Mouse (Mus musculus) ES-E14 (cell line): ENCODE measurements around the gene Tbl1x. TPM values are rescaled to one million over a fixed set of nuclear protein-coding genes. Genes with fewer than 3 reads are reported as not detected.

Experiments used
- DNase-seq: peaks from one replicate; pipeline ENCODE4 v3.0.0-alpha.2; 2013; ENCODE audit warnings: low read depth, low spot score
- H3K27ac ChIP-seq: 2 replicates; pipeline ENCODE4 v1.5.1; 2012; ENCODE audit warnings: low read depth, mild to moderate bottlenecking, low read length, moderate library complexity, mixed read lengths; ENCODE audit not compliant: poor library complexity, insufficient read depth, severe bottlenecking
- H3K36me3 ChIP-seq: 2 replicates; pipeline ENCODE4 v1.6.1; 2012; ENCODE audit warnings: mild to moderate bottlenecking, low read length, moderate library complexity, mixed read lengths; ENCODE audit not compliant: control insufficient read depth, poor library complexity, insufficient read depth, severe bottlenecking
- H3K4me1 ChIP-seq, 2 experiments: fragments of 150-350 bp in 1 of 2; sonication (generic) in 1 of 2; 2 replicates each; pipeline ENCODE4 v1.6.1; 2012; ENCODE audit warnings: low read length in 2 of 2, mild to moderate bottlenecking in 1 of 2, mixed read lengths in 1 of 2; ENCODE audit not compliant: control insufficient read depth in 2 of 2, insufficient read depth in 2 of 2, poor library complexity in 1 of 2
- H3K4me3 ChIP-seq, 2 experiments: fragments of 150-350 bp in 1 of 2; sonication (generic) in 1 of 2; 2 replicates each; pipeline ENCODE4 v1.5.1; 2012; ENCODE audit warnings: low read length in 2 of 2, low read depth in 1 of 2, mild to moderate bottlenecking in 1 of 2, mixed read lengths in 1 of 2; ENCODE audit not compliant: insufficient read depth in 1 of 2, poor library complexity in 1 of 2, severe bottlenecking in 1 of 2
- H3K9ac ChIP-seq: 2 replicates; pipeline ENCODE4 v1.6.1; 2012; ENCODE audit warnings: low read depth, mild to moderate bottlenecking, low read length, mixed read lengths; ENCODE audit not compliant: poor library complexity, insufficient read depth, severe bottlenecking
- H3K9me3 ChIP-seq: fragments of 150-350 bp; sonication (generic); 2 replicates; pipeline ENCODE4 v1.6.1; 2012; ENCODE audit warnings: low read depth, mild to moderate bottlenecking, low read length; ENCODE audit not compliant: control insufficient read depth, insufficient read depth
- CHD2 ChIP-seq: IDR thresholded peaks from 2 replicates; pipeline ENCODE4 v1.6.1; 2014; ENCODE audit warnings: mild to moderate bottlenecking, low read depth, low read length, inconsistent platforms
- HCFC1 ChIP-seq: IDR thresholded peaks from 2 replicates; pipeline ENCODE4 v1.6.1; 2012; ENCODE audit warnings: low read length, inconsistent platforms, borderline replicate concordance; ENCODE audit not compliant: insufficient read depth
- MAFK ChIP-seq: IDR thresholded peaks from 2 replicates; pipeline ENCODE4 v1.6.1; 2014; ENCODE audit warnings: mild to moderate bottlenecking, low read depth, low read length, inconsistent platforms; ENCODE audit not compliant: insufficient read depth
- ZC3H11A ChIP-seq: IDR thresholded peaks from 2 replicates; pipeline ENCODE4 v1.6.1; 2012; ENCODE audit warnings: low read depth, mild to moderate bottlenecking, inconsistent platforms, low read length, borderline replicate concordance
- ZNF384 ChIP-seq: IDR thresholded peaks from 2 replicates; pipeline ENCODE4 v1.6.1; 2012; ENCODE audit warnings: low read depth, low read length, inconsistent platforms
- in situ Hi-C, 2 experiments: fragments of 600-800 bp; cut with MboI; formaldehyde crosslinking; loops; one replicate each; pipeline ENCODE4 v1.15.1; 2025; ENCODE audit warnings: low sequenced_read_pairs in 2 of 2, inconsistent platforms in 1 of 2; ENCODE audit not compliant: unreplicated experiment in 2 of 2
- total RNA-seq: library from RNA; depleted of rRNA; stranded (reverse); fragments of 300-350 nt; gene quantifications from 2 replicates; pipeline ENCODE4 v1.2.3, GENCODE M21; 2012

Tbl1x gene
- total RNA-seq, 1 experiment, result 35.5 TPM

DNA sequence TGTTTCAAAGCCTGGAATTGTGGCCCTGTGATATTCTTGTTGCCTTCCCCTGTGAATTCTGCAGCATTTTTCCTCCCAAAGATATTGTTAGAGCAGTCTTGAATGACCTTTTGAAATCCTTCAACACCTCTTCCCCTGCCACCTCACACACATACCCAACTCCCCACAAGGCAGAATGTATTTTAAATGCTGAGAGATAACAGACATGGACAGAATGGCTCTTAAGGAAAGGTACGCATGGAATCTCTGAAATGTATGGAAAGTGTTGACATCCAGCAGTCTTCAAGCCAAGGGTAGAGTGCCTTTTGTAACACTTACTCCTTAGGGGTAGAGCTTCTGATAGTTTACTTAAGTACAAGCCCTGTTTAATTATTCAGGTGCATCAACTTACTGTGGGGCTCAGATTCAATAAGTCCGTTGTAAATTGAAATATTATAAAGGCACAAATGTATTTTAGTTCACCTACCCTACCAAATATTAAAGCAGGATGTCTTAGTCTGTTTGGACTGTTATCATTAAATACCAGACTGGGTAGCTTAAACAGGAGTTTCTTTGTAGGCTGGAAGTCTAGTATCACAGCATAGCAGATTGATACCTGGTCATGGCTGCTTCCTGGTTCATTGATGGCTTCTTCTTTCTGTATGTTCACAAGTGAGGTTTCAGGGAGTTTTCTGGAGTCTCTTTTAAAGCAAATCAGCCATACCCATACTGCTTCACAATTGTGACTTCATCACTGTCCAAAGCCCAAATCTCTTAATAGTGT is 92.9 kb downstream of the Tbl1x start:
- DNase-seq, result no peak
- in situ Hi-C loops, result no loop called here
- no peaks in the 10 kb centered on the region for H3K4me1 ChIP-seq
- H3K9ac ChIP-seq, result no peak overlapping the region
- no peak overlapping the region for H3K4me3 ChIP-seq
- H3K9me3 ChIP-seq, result no peaks in the 10 kb centered on the region
- no peak overlapping the region for H3K27ac ChIP-seq
- no peaks in the 10 kb centered on the region for H3K36me3 ChIP-seq
- no peak for TF ChIP-seq HCFC1
- no peak for TF ChIP-seq MAFK
- no peak for TF ChIP-seq ZC3H11A
- no peak for TF ChIP-seq ZNF384

DNA sequence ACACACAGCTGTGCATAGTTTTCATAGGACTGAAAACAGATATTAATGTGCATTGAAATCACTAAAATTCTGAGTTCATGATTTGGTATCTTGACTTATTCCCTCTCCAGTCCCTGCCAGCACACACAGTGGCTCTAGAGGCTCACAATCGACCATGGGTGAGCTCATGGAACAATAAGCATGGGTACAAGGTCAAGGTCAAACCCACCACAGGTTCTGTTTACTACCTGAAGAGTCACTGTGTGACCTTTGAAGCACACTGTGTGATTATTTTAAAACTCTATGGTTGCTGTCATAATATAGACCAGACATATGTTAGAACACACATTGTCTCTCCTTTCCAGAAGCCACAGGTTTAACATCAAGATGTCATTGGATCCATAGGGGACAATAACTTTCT is 96.7 kb downstream of the Tbl1x start:
- H3K9ac ChIP-seq, result no peak overlapping the region
- no peaks in the 10 kb centered on the region for H3K36me3 ChIP-seq
- no peaks in the 10 kb centered on the region for H3K9me3 ChIP-seq
- H3K4me1 ChIP-seq, result no peaks in the 10 kb centered on the region
- in situ Hi-C loops, result no loop called here
- no peak overlapping the region for H3K4me3 ChIP-seq
- H3K27ac ChIP-seq, result no peak overlapping the region
- no peak for DNase-seq
- TF ChIP-seq MAFK (no peak), ZC3H11A (no peak), HCFC1 (no peak), CHD2 (no peak), ZNF384 (no peak)

DNA sequence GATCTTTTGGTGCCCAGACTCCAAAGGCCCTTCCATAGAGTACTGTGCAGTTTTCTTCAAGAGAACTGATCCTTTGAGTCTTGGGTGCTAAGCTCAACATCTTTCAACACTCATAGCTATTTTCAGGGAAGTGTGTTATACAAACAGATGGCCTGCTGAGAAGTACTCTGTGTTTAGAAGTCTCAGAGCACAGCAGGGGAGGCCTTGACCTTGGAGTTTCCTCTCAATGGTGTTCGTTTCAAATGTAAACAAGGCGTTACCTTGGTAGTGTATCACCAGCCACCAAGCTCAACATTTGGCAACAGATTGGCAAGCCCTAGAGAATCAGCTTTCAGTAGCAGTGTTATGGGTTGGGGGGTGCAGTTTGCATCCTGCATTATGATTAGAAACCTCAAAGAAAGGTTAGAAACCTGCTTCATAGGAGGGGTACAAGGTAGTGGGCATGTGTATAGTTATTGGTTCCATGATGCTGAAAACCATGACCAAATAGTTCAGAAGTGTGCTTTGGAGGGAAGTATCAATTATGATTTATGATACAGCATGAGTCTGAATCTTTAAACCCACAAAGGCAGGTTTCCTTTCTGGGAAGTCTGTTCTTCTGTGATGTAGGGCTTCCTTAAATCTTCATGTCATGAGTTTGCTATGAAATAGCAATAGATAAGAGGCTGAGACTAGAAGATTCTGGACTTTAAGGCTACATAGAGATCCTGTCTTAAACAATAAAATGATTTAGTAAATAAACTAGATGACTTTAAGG is 98.3 kb downstream of the Tbl1x start:
- H3K27ac ChIP-seq, result no peak overlapping the region
- in situ Hi-C loops, result no loop called here
- H3K9ac ChIP-seq, result no peak overlapping the region
- no peak overlapping the region for H3K4me3 ChIP-seq
- H3K4me1 ChIP-seq, result no peaks in the 10 kb centered on the region
- H3K36me3 ChIP-seq, result no peaks in the 10 kb centered on the region
- DNase-seq, result peak; percentile 29
- no peaks in the 10 kb centered on the region for H3K9me3 ChIP-seq
- TF ChIP-seq ZNF384 (no peak), MAFK (no peak), ZC3H11A (no peak), CHD2 (no peak), HCFC1 (no peak)

DNA sequence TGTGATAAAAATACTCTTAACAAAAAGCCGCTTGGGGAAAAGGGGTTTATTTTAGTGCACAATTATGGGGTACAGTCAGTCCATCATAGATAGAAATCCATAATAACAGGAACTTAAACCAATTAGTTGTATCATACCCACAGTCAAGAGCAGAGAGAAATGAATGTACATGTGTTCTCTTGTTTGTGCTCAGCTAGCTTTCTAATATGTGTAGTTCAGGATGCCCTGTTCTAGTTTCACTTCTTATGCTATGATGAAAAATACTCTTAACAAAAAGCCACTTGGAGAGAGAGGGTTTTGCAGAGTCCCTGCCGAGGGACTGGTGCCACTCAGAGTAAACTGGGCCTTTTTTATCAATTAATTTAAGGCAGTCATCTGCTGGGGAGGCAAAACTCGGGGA is 101.1 kb downstream of the Tbl1x start:
- Histone ChIP-seq H3K4me3 (no peak overlapping the region), H3K9ac (no peak overlapping the region), H3K27ac (no peak overlapping the region), H3K4me1 (no peaks in the 10 kb centered on the region), H3K9me3 (no peaks in the 10 kb centered on the region), H3K36me3 (no peaks in the 10 kb centered on the region)
- DNase-seq, result no peak
- in situ Hi-C loops, result no loop called here
- TF ChIP-seq ZC3H11A (no peak), HCFC1 (no peak), MAFK (no peak), CHD2 (no peak), ZNF384 (no peak)
